Mouse (Mus musculus): ENCODE results near the gene Zc3h13.

Zc3h13 gene

DNA sequence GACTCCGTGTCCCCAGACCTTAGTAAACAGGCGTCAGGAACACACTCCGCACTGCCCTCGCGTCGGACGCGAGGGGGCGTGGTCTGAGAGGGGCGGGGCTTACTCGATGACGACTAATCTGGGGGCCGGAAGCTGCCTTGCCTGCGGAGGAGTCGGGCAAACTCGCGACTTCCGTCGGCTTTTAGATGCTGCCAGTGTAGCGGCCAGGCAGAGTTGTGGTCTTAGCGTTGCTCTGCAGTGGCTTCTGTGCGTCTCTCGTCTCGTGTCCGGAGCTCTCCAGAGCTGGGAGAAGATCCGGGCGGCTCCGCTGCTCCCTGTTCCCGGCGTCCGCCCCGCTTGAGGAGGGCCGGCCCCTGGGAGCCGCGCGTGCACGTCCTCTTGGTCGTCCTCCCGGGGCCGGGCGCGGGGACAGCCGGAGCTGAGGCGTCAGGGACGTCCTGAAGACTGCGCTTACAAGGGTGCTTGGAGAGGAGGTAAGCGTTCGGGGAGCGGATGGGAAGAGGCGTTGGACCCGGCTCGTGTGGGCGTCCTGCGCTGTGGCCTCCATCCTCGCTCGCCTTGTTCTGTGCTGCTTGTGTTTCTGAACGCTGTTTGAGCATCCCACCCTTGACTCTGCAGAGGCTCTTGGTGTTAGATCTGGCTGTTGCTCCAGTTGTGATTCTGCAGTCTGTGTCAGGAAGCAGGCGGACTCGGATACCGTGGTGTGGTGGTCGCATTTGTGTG, at the start of gene Zc3h13:
Zc3h13 (plus strand) TSS at position 181 of the 723 bp plus-strand sequence.
- peak; percentile 83 to 94 for DNase-seq (ENCODE audit: low read depth in 1 of 2, low spot score in 2 of 2)

DNA sequence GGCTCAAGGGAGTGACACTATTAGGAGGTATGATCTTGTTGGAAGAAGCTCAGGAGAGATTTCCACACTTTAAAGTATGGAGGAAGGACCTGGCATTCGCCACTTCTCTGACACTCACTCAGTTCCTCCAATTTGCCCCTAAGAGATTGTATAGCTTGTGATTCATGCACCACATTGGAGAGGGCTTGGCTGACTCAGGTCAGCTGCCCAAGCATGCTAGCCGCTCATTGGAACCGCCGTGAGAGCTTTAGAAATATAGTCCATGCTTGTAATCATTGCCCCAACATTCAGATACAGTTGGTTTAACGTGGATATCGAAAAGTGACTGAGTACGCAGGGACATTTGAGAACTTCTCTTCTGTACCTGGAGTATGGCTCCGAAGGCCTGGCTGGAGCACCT, 48.6 kb upstream of the Zc3h13 start:
- no peak for DNase-seq (ENCODE audit: low read depth in 1 of 2, low spot score in 2 of 2)

GRCm38 (mm10) chr14:75235955-75236635, 48.1 kb upstream of the Zc3h13 start:
- DNase-seq (ENCODE audit: low read depth in 1 of 2, low spot score in 2 of 2): no peak

DNA sequence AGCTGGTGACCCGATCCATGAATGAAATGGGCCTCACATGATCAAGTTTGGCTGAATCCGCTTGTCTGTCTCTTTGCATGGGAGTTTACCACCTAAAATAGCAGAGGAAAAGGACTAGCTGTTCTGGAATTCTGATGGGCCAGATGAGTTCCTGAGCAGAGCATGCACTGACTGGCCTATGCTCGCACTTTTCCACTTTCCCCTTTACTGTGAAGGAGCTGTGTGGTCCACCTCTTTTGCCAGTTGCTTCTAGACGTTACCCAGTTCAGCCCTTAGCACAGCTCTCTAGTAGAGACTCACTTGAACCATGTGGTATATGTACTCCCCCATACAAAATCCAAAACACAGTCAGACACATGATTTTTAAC, 47.6 kb upstream of the Zc3h13 start:
- no peak for DNase-seq (ENCODE audit: low read depth in 1 of 2, low spot score in 2 of 2)

- no peak for DNase-seq (ENCODE audit: low read depth in 1 of 2, low spot score in 2 of 2)
Measured at GRCm38 (mm10) chr14:75237096-75237495, 47.1 kb upstream of the Zc3h13 start.

DNA sequence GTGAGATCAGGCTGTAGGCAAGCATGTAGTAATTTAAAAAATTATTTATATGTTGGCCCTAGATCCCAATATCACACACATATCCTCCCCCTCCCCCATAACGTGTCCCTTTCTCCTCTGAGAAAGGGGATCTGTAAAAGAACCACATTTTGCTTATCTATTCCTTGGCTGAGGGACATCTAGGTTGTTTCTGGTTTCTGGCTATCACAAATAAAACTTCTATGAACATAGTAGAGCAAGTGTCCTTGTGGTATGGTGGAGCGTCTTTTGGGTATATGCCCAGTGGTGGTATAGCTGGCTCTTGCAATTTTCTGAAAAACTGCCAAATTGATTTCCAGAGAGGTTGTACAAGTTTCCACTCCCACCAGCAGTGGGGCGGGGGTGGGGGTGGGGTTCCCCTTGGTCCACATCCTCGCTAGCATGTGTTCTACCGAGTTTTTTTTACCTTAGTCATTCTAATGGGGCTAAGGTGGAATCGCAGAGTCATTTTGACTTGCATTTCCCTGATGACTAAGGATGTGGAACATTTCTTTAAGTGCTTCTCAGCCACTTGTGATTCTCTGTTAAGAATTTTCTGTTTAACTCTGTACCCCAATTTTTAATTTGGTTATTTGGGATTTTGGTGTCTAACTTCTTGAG, 46.0 kb upstream of the Zc3h13 start:
- DNase-seq (ENCODE audit: low read depth in 1 of 2, low spot score in 2 of 2): no peak

DNA sequence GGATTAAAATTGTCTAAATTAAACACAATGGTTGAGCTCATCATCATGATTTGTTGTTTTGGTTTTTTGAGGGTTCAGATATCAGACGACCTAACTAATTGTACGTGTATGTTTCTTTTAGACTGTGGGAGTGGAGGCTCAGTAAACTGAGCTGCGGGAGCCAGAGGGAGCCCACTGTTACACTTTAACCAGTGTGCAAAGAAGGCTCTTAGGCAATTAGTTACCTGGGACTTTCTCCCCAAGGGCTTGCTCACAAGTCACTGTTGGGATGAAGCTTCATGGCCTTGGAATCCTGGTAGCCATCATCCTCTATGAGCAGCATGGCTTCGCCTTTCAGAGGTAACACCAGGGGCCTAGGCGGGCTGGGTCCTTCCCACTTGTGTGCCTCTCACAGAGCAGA, 42.1 kb upstream of the Zc3h13 start, which contains the start of gene Cpb2:
Cpb2 (plus strand) TSS at position 201 of the 400 bp plus-strand sequence.
- no peak for DNase-seq (ENCODE audit: low read depth in 1 of 2, low spot score in 2 of 2)

GRCm38 (mm10) chr14:75246024-75247000, 37.9 kb upstream of the Zc3h13 start:
- DNase-seq (ENCODE audit: low read depth in 1 of 2, low spot score in 2 of 2): no peak

- no peak for DNase-seq (ENCODE audit: low read depth in 1 of 2, low spot score in 2 of 2)
Measured at GRCm38 (mm10) chr14:75250432-75250831, 33.7 kb upstream of the Zc3h13 start.

DNA sequence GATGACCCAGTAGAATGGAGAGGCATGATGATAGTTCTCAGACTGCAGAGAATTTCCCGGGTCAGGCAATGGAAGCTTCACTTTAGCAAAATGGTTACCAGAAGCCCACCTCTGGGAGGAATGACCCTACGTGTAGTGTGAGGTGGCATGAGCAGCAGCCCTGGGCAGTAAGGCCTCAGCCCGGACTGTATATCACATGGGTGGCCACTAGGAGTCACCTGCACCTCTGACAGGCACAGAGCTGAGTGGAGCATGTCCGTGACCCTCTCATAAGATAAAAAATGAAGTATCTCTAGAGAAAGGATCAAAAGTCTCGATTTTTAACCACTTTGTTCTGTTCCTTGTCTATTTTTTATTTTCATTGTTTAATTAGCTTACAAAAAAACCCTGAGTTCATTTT, 27.7 kb upstream of the Zc3h13 start:
- DNase-seq (ENCODE audit: low read depth in 1 of 2, low spot score in 2 of 2): no peak

DNA sequence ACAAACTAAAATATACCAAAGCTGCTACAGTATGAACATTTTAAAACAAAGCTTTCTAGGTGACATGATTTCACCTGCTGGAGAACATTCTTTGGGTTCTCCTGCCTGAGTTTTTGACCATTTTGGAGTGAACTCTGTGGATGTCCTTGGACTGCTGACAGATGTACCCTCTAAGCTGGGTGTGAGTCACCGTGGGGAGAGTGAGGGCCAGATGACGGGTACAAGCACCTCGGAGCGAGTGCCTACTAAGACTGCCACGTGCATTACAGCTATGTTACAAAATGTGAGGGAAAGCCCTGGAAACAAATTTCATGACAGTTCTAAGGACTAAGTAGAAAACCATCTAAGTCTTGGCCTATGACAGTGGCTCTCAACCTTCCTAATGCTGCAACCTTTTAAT, 14.6 kb upstream of the Zc3h13 start:
- no peak for DNase-seq (ENCODE audit: low read depth in 1 of 2, low spot score in 2 of 2)

DNA sequence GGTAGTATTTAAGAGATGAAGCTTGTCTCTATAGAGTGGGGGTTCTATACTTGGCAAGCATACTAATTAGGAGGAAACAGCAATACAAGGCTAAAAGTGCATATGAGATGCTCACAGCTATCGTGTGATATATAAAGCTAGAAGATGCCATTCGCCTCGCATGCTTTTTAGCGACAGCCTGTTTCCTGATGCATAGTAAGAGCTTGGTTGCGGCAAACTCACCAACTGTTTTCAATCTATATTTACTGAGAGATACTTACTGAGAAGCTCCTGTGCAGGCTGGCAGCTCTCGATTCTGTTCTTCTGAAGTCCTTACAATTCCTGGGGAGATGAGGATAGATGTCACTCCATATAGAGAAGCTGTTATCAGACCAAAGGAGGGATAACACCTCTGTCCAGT, 4.5 kb upstream of the Zc3h13 start:
- no peak for DNase-seq (ENCODE audit: low read depth in 1 of 2, low spot score in 2 of 2)

DNA sequence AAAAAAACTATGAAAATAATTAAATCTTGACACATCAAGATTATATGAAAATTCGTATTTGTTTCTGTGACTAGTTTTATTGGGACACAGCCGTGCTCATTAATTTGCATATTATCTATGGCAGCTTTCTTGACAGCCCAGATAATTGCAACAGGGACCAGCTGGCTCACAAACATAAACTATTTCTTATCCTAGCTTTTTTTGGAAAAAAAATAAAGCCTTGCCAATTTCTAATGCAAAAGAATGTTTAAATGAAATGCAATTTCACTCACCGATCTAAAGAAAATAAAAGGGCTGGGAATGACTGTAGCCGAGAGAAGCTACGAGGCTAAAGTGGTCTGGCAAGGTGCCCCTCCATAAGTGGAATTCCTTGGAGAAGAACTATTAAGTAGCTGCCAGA, 3.8 kb upstream of the Zc3h13 start:
- no peak for DNase-seq (ENCODE audit: low read depth in 1 of 2, low spot score in 2 of 2)

DNA sequence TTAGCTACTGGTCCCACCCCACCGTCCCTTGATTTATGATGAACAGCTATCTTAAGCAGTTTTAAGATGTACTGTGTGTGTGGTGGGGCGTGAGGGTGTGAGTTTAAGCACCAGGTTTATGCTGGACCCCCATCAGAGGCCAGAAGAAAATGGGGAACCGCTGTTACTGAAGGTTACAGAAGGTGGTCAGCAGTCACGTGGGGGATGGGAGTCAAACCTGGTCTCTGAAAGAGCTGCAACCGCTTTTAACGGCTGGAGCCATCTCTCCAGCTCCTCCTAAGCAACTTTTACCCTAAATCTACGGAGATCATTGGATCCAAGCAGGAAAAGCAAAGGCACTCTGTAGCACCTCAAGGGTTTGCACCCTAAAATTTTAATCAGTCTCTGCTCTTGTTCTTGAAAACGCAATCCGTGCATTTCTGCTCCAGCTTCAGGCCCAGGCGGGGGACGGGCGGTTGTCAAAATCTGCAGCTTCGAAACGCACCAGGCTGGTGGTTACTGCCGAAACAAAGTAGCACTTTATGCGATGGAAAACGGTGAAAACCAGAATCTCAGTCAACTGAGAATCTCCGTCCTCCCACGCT, 472 bp upstream of the Zc3h13 start:
- DNase-seq (ENCODE audit: low read depth in 1 of 2, low spot score in 2 of 2): no peak

GRCm38 (mm10) chr14:75301081-75301480, 16.9 kb downstream of the Zc3h13 start:
- DNase-seq (ENCODE audit: low read depth in 1 of 2, low spot score in 2 of 2): no peak

GRCm38 (mm10) chr14:75303807-75304206, 19.6 kb downstream of the Zc3h13 start:
- no peak for DNase-seq (ENCODE audit: low read depth in 1 of 2, low spot score in 2 of 2)

DNA sequence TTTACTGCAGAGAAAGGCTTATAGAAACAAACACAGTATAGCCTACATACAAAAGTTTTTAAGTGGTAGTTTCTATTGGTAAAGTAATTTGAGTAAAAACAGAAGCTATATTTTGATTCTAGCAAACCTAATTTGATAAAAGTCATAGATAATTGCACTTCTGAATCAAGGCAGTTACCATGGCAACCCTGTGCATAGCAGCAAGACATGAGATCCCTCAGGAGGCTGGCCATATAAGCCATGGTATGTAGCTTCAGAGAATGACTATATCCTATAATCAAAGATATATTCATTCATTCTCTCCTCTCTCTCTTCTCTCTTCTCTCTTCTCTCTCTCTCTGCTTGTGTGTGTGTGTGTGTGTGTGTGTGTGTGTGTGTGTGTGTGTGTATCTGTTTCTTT, 23.7 kb downstream of the Zc3h13 start:
- DNase-seq (ENCODE audit: low read depth in 1 of 2, low spot score in 2 of 2): no peak

DNA sequence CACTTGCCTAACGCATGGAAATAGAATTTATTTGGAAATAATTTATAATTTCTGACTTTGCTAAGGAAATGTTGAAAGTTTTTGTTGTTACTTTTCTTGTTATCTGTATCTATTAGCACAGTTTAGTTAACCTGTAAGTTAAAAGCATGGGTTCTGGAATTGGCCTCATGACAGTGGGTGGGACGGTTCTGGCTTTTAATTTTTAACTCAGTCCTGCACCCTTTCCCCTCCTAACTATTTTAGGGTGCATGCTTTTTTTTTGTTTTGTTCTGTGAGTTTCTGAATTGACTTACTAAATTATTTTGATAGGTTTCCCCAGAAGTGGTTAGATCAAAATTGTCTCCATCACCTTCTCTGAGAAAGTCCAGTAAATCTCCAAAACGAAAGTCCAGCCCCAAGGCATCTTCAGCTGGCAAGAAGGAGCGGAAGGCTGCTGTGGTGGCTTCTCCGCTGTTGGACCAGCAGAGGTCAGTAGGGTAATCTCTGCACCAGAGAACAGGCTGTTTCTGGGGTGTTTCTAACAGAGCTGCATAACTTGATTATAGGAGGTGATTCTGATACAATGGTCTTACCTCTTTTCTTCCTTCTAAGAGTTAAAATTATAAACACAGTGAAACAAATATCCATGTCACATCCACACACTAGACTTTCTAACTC, 25.3 kb downstream of the Zc3h13 start:
- no peak for DNase-seq (ENCODE audit: low read depth in 1 of 2, low spot score in 2 of 2)

DNA sequence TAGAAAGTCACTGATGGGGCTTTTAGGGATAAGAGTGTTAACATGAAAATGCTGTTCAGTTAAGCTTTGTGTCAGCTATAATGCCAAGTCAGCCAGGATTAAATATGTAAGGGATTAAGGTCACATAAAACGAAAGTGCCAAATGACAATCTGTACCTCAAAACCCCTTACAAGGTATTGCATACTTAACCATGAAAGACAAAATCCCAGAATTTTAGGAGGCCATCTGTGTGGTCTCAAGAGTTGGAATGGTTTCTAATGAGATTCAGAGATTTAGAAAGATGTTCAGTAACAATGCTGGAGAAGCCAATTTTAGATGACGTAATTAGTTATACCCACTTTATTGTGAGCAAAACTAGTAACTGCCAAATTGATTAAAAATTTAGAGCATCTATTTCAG, 30.3 kb downstream of the Zc3h13 start:
- DNase-seq (ENCODE audit: low read depth in 1 of 2, low spot score in 2 of 2): no peak

- no peak for DNase-seq (ENCODE audit: low read depth in 1 of 2, low spot score in 2 of 2)
Measured at GRCm38 (mm10) chr14:75318736-75319135, 34.6 kb downstream of the Zc3h13 start.
